Mouse (Mus musculus) liver, embryonic 14.5 days (tissue): ENCODE results near the gene Siah1a. TPM values are rescaled to one million over a fixed set of nuclear protein-coding genes. Genes with fewer than 3 reads are reported as not detected.

Experiments
- ATAC-seq: fragments of 200-750 bp; cut with Nextera tagmentation; 2 replicates; pipeline ENCODE4 v1.8.0; 2017; ENCODE audit warnings: moderate number of reproducible peaks, mild to moderate bottlenecking, moderate library complexity; ENCODE audit not compliant: insufficient read depth
- DNase-seq, 3 experiments: peaks; one replicate each; pipeline ENCODE4 v3.0.0-alpha.2; 2012 to 2013; ENCODE audit warnings: low read depth in 3 of 3, low spot score in 3 of 3
- H3K27ac ChIP-seq: fragments of 300-500 bp; sonication (generic); 2 replicates; pipeline ENCODE4 v1.5.1; 2014; ENCODE audit warnings: moderate library complexity, mild to moderate bottlenecking, control low read depth, inconsistent platforms
- H3K27me3 ChIP-seq: fragments of 300-500 bp; sonication (generic); 2 replicates; pipeline ENCODE4 v1.6.1; 2014; ENCODE audit warnings: mild to moderate bottlenecking, low read length, moderate library complexity; ENCODE audit not compliant: control insufficient read depth, insufficient read depth
- H3K36me3 ChIP-seq: fragments of 300-500 bp; sonication (generic); replicated peaks from 2 replicates; pipeline ENCODE4 v1.6.1; 2014; ENCODE audit warnings: low read depth; ENCODE audit not compliant: control insufficient read depth, insufficient read depth
- H3K4me1 ChIP-seq, 2 experiments: fragments of 200-500 bp in 1 of 2; fragments of 300-500 bp in 1 of 2; sonication (generic) in 1 of 2; replicated peaks; 2 replicates each; pipeline ENCODE4 v1.6.1; 2012 to 2014; ENCODE audit warnings: antibody characterized with exemption in 1 of 2, inconsistent platforms in 1 of 2, low read length in 1 of 2; ENCODE audit not compliant: control insufficient read depth in 2 of 2, insufficient read depth in 2 of 2
- H3K4me2 ChIP-seq: fragments of 300-500 bp; sonication (generic); 2 replicates; pipeline ENCODE4 v1.6.1; 2014; ENCODE audit warnings: low read depth, mild to moderate bottlenecking, control low read depth, moderate library complexity
- H3K4me3 ChIP-seq, 2 experiments: fragments of 200-500 bp in 1 of 2; fragments of 300-500 bp in 1 of 2; sonication (generic) in 1 of 2; 2 replicates each; pipeline ENCODE4 v1.5.1; 2012 to 2014; ENCODE audit warnings: low read depth in 2 of 2, low read length in 2 of 2, mild to moderate bottlenecking in 2 of 2, control low read depth in 1 of 2, inconsistent platforms in 1 of 2, moderate library complexity in 1 of 2; ENCODE audit not compliant: insufficient read depth in 1 of 2
- H3K9ac ChIP-seq: fragments of 300-500 bp; sonication (generic); replicated peaks from 2 replicates; pipeline ENCODE4 v1.6.1; 2014; ENCODE audit warnings: mild to moderate bottlenecking, control low read depth, moderate library complexity
- H3K9me3 ChIP-seq: fragments of 300-500 bp; sonication (generic); 2 replicates; pipeline ENCODE4 v1.6.1; 2016; ENCODE audit warnings: low read length, mixed read lengths; ENCODE audit not compliant: control insufficient read depth
- CTCF ChIP-seq: IDR thresholded peaks from 2 replicates; pipeline ENCODE4 v1.5.1; 2016; ENCODE audit warnings: antibody characterized with exemption, low read depth, control low read depth
- EP300 ChIP-seq: IDR thresholded peaks from 2 replicates; pipeline ENCODE4 v1.6.1; 2016; ENCODE audit warnings: antibody characterized with exemption, low read depth
- WGBS: fragments of 180-500 bp; shearing (Covaris S2); extraction: QIAGEN DNeasy Blood & Tissue Kit; methylation state at CpG from one replicate; pipeline ENCODE4 v1.1.7; 2014; ENCODE audit not compliant: insufficient replicate concordance; 5-methylcytosine and 5-hydroxymethylcytosine counted together
- polyA plus RNA-seq, 2 experiments: library from polyadenylated mRNA; depleted of rRNA in 1 of 2; stranded (reverse) in 1 of 2; unstranded in 1 of 2; fragments of >200 nt; fragmentation: Nextera tagmentation in 1 of 2; extraction: Ambion mirVana in 1 of 2; gene quantifications; 2 replicates each; pipeline versions ENCODE4 v1.2.1 to v1.2.3; 2012 to 2014

Siah1a gene
- polyA plus RNA-seq, 2 experiments, result 9.5 to 14.0 TPM

GRCm38 (mm10) chr8:86728224-86728950 is 17.3 kb downstream of the Siah1a start:
- H3K9me3 ChIP-seq, result no peaks in the 10 kb centered on the region
- H3K4me2 ChIP-seq, result no peak overlapping the region
- 76% methylated on average over 19 of the region's 19 CpGs for WGBS
- ATAC-seq, result no peak
- H3K9ac ChIP-seq, result no peak overlapping the region
- TF ChIP-seq CTCF (no peak), EP300 (no peak)
- H3K27me3 ChIP-seq, result no peaks in the 10 kb centered on the region
- DNase-seq, result no peak
- H3K36me3 ChIP-seq, result no peaks in the 10 kb centered on the region
- H3K4me1 ChIP-seq, result peaks cover 0 to 11% of the 10 kb centered on the region in 2 experiments; a peak in 1 of 4 replicates
- H3K4me3 ChIP-seq, result no peak overlapping the region
- H3K27ac ChIP-seq, result no peak overlapping the region

GRCm38 (mm10) chr8:86726959-86727358 is 18.8 kb downstream of the Siah1a start:
- Histone ChIP-seq H3K27me3 (no peaks in the 10 kb centered on the region), H3K9me3 (no peaks in the 10 kb centered on the region), H3K9ac (no peak overlapping the region), H3K4me2 (no peak overlapping the region; the same call in 1 of the 2 replicates), H3K4me1 (peaks cover 0 to 11% of the 10 kb centered on the region in 2 experiments; a peak in 1 of 4 replicates), H3K4me3 (no peak overlapping the region), H3K36me3 (no peaks in the 10 kb centered on the region; the same call in 1 of the 2 replicates), H3K27ac (no peak overlapping the region)
- ATAC-seq, result no peak
- no peak for TF ChIP-seq EP300
- no peak for TF ChIP-seq CTCF
- 66% methylated on average over 6 of the region's 6 CpGs for WGBS
- DNase-seq, result no peak

- DNase-seq, result no peak
- Histone ChIP-seq H3K9ac (no peak overlapping the region), H3K4me3 (no peak overlapping the region), H3K4me2 (no peak overlapping the region), H3K4me1 (no peaks in the 10 kb centered on the region; a peak in 1 of 4 replicates), H3K9me3 (no peaks in the 10 kb centered on the region), H3K27ac (no peak overlapping the region), H3K27me3 (no peaks in the 10 kb centered on the region), H3K36me3 (peaks cover 3% of the 10 kb centered on the region)
- TF ChIP-seq CTCF (no peak), EP300 (no peak)
- 80% methylated on average over 2 of the region's 2 CpGs for WGBS
- no peak for ATAC-seq
These were observed 24.2 kb downstream of the Siah1a start for GRCm38 (mm10) chr8:86721490-86721889.

- no peaks in the 10 kb centered on the region; a peak in 1 of 4 replicates for H3K4me1 ChIP-seq
- peaks cover 8% of the 10 kb centered on the region for H3K36me3 ChIP-seq
- no peaks in the 10 kb centered on the region for H3K9me3 ChIP-seq
- DNase-seq (no peak), ATAC-seq (peak; percentile 37; the same call in 1 of the 2 replicates)
- WGBS, result 74% methylated on average over 6 of the region's 6 CpGs
- no peak overlapping the region for H3K27ac ChIP-seq
- H3K4me2 ChIP-seq, result no peak overlapping the region
- H3K4me3 ChIP-seq, result no peak overlapping the region
- no peaks in the 10 kb centered on the region for H3K27me3 ChIP-seq
- no peak overlapping the region for H3K9ac ChIP-seq
- TF ChIP-seq EP300 (no peak), CTCF (peak; percentile 47; the same call in 1 of the 2 replicates)
These were observed 24.8 kb downstream of the Siah1a start for GRCm38 (mm10) chr8:86720756-86721459.

GRCm38 (mm10) chr8:86719368-86719767 is 26.4 kb downstream of the Siah1a start:
- no peak overlapping the region for H3K9ac ChIP-seq
- no peak overlapping the region for H3K4me3 ChIP-seq
- peaks cover 8% of the 10 kb centered on the region for H3K36me3 ChIP-seq
- no peak for TF ChIP-seq CTCF
- no peak for TF ChIP-seq EP300
- no peak for DNase-seq
- 56% methylated on average over 1 of the region's 1 CpGs for WGBS
- no peak for ATAC-seq
- no peak overlapping the region for H3K27ac ChIP-seq
- no peaks in the 10 kb centered on the region for H3K27me3 ChIP-seq
- no peaks in the 10 kb centered on the region for H3K4me1 ChIP-seq
- H3K4me2 ChIP-seq, result no peak overlapping the region
- no peaks in the 10 kb centered on the region for H3K9me3 ChIP-seq
